In the genomic region with DNA sequence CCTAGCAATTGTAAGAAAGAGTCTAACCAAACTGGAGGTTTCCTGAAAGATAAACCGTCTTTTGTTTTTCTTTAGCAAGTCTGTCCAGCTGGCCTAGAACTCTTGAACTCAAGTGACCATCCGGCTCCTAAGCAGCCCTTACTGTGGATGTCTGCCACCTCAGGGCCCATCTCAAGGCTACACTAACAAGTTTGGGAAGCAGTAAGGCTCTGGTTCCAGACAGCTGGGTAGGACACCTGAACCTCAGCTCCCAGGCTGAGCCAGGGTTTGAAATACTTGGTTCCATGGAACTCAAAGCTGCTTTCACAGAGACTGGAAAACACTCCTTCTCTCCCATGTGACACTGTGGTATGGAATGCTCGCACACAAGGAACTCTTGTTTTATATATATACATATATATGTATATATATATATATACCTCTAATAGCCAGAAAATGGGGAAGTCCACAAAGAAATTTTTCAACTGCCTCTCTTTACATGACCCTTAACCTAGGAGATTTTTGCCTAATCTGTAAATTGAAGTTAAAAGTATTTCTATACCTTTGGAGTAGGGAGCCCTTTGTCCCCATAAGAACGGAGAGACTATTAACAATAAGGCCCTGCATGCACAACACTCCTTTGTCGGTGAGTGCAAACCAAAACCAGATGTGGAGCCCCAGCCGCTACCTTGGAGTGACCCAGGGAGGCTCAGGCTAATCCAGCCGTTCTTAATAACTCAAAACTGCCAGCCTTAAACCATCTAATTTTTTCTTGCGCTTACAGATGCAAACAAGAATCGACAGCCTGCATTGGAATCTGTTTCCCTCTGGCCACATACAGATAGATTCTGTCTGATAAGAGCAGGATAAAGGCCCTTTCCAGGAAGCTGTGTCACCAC, we compare ENCODE assay signal across 22 mouse cellular contexts.
DNase-seq lines count a peak whose midpoint lies in the region; ATAC-seq lines count a peak whose summit lies in the region.
"Had no signal": no experiment of that assay in that cellular context is flagged by ENCODE, and none has a peak within 500 bp of the region (broad histone marks: within the 10 kb centered on the region; RNA-seq: fewer than 3 reads in every experiment).

No protein-coding gene starts in this region.

- H3K4me2 ChIP-seq in hindbrain, embryonic 12.5 days (replicated peaks), result no peak overlapping the region
- H3K4me2 ChIP-seq in hindbrain, embryonic 13.5 days, result no peak overlapping the region
- H3K4me2 ChIP-seq in neural tube, embryonic 11.5 days (ENCODE audit: low read depth), result no peak overlapping the region
- H3K4me2 ChIP-seq: hindbrain, embryonic 15.5 days; liver, embryonic 13.5 days; lung, embryonic 15.5 days had no signal

- peak overlapping the region; percentile 67; the same call in 1 of the 2 replicates for H3K27ac ChIP-seq in hindbrain, embryonic 12.5 days
- H3K27ac ChIP-seq in hindbrain, embryonic 13.5 days, result no peak overlapping the region
- no peak overlapping the region for H3K27ac ChIP-seq in neural tube, embryonic 11.5 days (ENCODE audit: low read depth, low read length)
- H3K27ac ChIP-seq: gastrocnemius, adult 2 months; hindbrain, embryonic 15.5 days; liver, embryonic 13.5 days; lung, embryonic 15.5 days; macrophage had no signal

- H3K4me1 ChIP-seq in hindbrain, embryonic 12.5 days, result 0 out of 2 replicates have a peak, but pooled peaks cover 2% of the 10 kb centered on the region
- H3K4me1 ChIP-seq in hindbrain, embryonic 13.5 days (replicated peaks), result no peaks in the 10 kb centered on the region
- H3K4me1 ChIP-seq in neural tube, embryonic 11.5 days (ENCODE audit: control insufficient read depth, insufficient read depth, low read length), result no peaks in the 10 kb centered on the region
- H3K4me1 ChIP-seq: hindbrain, embryonic 15.5 days; liver, embryonic 13.5 days; lung, embryonic 15.5 days had no signal

- WGBS in hindbrain, embryonic 12.5 days, result 63% methylated on average over 9 of the region's 9 CpGs
- WGBS in hindbrain, embryonic 13.5 days, result 74% methylated on average over 9 of the region's 9 CpGs
- WGBS in neural tube, embryonic 11.5 days, result 62% methylated on average over 9 of the region's 9 CpGs

- DNase-seq in embryo, embryonic 9.5 days (ENCODE audit: extremely low spot score), result peak; percentile 35
- DNase-seq in hindlimb bud, embryonic 11.5 days (ENCODE audit: extremely low spot score, low read depth, low spot score), result peak; percentile 86
- DNase-seq in neural tube, embryonic 11.5 days (ENCODE audit: low spot score), result peak; percentile 30
- no peak for DNase-seq in gastrocnemius, adult 8-10 months (ENCODE audit: low spot score in 2 of 2)
- DNase-seq in kidney, adult 8-10 months, result no peak
- DNase-seq: B cell, adult 2 months; cerebellum, postnatal 25 days; forebrain, postnatal 0 days; gastrocnemius, adult 2 months; heart, adult 18-20 months; kidney, adult 11 months; kidney, postnatal 4 days; liver, embryonic 13.5 days; midbrain, embryonic 14.5 days; right cerebral cortex, adult 18-20 months; thymus, adult 2 months had no signal

- H3K9ac ChIP-seq in hindbrain, embryonic 12.5 days, result no peak overlapping the region
- H3K9ac ChIP-seq in hindbrain, embryonic 13.5 days, result no peak overlapping the region
- no peak overlapping the region for H3K9ac ChIP-seq in neural tube, embryonic 11.5 days (ENCODE audit: low read length)
- H3K9ac ChIP-seq: forebrain, postnatal 0 days; hindbrain, embryonic 15.5 days; liver, embryonic 13.5 days; lung, embryonic 15.5 days had no signal

- H3K27me3 ChIP-seq in hindbrain, embryonic 12.5 days, result no peaks in the 10 kb centered on the region
- H3K27me3 ChIP-seq in hindbrain, embryonic 13.5 days, result no peaks in the 10 kb centered on the region
- no peaks in the 10 kb centered on the region for H3K27me3 ChIP-seq in neural tube, embryonic 11.5 days (ENCODE audit: control insufficient read depth, insufficient read depth, low read length)
- H3K27me3 ChIP-seq: hindbrain, embryonic 15.5 days; liver, embryonic 13.5 days; lung, embryonic 15.5 days had no signal

- H3K36me3 ChIP-seq in hindbrain, embryonic 12.5 days, result no peaks in the 10 kb centered on the region
- H3K36me3 ChIP-seq in hindbrain, embryonic 13.5 days, result no peaks in the 10 kb centered on the region
- H3K36me3 ChIP-seq in neural tube, embryonic 11.5 days (ENCODE audit: control insufficient read depth, insufficient read depth, low read length), result no peaks in the 10 kb centered on the region
- H3K36me3 ChIP-seq: hindbrain, embryonic 15.5 days; liver, embryonic 13.5 days; lung, embryonic 15.5 days had no signal

- H3K4me3 ChIP-seq in hindbrain, embryonic 12.5 days, result no peak overlapping the region
- H3K4me3 ChIP-seq in hindbrain, embryonic 13.5 days, result no peak overlapping the region
- no peak overlapping the region for H3K4me3 ChIP-seq in neural tube, embryonic 11.5 days (ENCODE audit: low read depth, low read length)
- H3K4me3 ChIP-seq: erythroblast, embryonic 14.5 days; gastrocnemius, adult 2 months; hindbrain, embryonic 15.5 days; liver, embryonic 13.5 days; lung, embryonic 15.5 days had no signal

- no peaks in the 10 kb centered on the region for H3K9me3 ChIP-seq in hindbrain, embryonic 12.5 days (replicated peaks)
- H3K9me3 ChIP-seq in hindbrain, embryonic 13.5 days, result no peaks in the 10 kb centered on the region
- H3K9me3 ChIP-seq in neural tube, embryonic 11.5 days (ENCODE audit: control insufficient read depth, low read length), result no peaks in the 10 kb centered on the region
- H3K9me3 ChIP-seq: hindbrain, embryonic 15.5 days; liver, embryonic 13.5 days; lung, embryonic 15.5 days had no signal

- ATAC-seq in hindbrain, embryonic 12.5 days (ENCODE audit: low FRiP score), result no peak
- no peak for ATAC-seq in hindbrain, embryonic 13.5 days (ENCODE audit: low FRiP score)
- no peak for ATAC-seq in neural tube, embryonic 11.5 days (ENCODE audit: insufficient read depth, low FRiP score, low TSS enrichment)
- ATAC-seq: forebrain, postnatal 0 days had no signal

Comparison
In these comparisons a context has a peak if more than half of its experiments do, and no peak if none do; other contexts are left out.
1. DNase-seq: peak in embryo, embryonic 9.5 days (single experiment), hindlimb bud, embryonic 11.5 days (single experiment) and neural tube, embryonic 11.5 days (single experiment); none in gastrocnemius, adult 8-10 months (0 of 2) and kidney, adult 8-10 months (0 of 2).